Mouse (Mus musculus): Measurements from ENCODE around the gene Sox15.
"Not testable (repeated sequence)": the region's sequence is repeated elsewhere in the genome, so short reads cannot be mapped to it uniquely, and the experiment has no call there.

Gene Sox15

DNA sequence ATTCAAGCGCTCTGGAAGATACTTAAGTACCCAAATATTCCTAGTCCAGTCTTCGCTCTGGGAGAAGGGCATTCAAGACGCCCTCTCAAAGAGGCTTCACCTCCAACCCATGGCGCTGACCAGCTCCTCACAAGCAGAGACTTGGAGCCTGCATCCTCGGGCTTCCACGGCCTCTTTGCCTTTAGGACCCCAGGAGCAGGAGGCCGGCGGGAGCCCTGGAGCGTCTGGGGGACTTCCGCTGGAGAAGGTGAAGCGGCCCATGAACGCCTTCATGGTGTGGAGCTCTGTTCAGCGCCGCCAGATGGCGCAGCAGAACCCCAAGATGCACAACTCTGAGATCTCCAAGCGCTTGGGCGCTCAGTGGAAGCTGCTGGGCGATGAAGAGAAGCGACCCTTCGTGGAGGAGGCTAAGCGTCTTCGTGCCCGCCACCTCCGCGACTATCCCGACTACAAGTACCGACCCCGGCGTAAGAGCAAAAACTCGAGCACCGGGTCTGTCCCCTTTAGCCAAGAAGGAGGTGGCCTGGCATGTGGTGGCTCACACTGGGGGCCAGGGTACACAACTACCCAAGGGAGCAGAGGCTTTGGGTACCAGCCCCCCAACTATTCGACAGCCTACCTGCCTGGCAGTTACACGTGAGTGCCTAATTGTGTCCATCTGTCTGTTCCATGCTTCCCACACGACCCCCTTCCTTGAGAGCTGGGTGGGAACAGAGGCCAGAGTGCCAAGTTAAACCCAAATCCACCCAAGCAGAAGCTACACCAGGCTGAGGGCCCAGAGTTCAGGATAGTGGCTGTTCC is at the start of gene Sox15:
Gene Sox15, plus strand, starts transcription at position 51 of the 801 bp plus-strand sequence.
- DNase-seq = peak; percentile 74

- DNase-seq = peak; percentile 91
Measured at GRCm38 (mm10) chr11:69605726-69606490, 49.2 kb upstream of the Sox15 start, which contains the start of gene Atp1b2. TSS of gene Atp1b2 (minus strand) at chr11:69605942.

- no peak for DNase-seq
Measured at GRCm38 (mm10) chr11:69606491-69606795, 48.7 kb upstream of the Sox15 start.

GRCm38 (mm10) chr11:69606832-69607231 is 48.3 kb upstream of the Sox15 start:
- no peak for DNase-seq

DNA sequence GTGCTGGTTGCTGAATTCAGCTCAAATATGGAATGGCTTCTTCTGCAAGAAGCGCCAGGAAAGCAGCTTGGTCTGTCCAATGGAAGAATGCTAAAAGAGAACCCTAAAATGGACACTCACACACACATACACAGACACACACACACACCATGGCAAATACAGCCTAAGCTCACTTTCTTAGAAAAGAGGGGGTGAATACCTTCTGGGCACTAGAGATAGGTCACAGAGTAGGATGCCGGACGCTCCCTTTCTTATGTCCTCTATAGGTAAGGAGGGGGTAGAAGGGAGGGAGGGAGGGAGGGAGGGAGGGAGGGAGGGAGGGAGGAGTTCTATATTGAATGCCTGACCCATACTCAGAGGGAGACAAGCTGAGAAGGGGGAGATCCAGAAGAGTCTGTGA is 46.6 kb upstream of the Sox15 start:
- DNase-seq = no peak

DNA sequence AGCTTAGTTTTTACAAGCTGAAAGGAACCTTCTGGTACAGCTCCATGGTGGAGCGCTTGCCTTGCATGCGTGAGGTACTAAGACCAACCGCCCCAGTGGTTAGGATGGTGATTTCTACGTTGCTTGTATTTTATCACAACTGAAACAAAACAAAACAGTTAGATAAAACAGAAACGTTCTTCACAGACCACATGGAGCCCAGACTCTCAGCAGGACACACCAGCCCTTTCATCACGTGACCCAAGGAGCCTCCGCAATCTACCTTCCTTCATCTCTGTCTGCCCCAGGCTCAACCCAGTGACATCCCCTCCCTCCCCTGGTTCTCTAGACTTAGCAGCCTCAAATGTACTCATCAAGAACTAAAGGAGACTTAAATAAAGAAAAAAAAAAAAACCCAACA is 45.7 kb upstream of the Sox15 start:
- no peak for DNase-seq

- no peak for DNase-seq
Measured at GRCm38 (mm10) chr11:69610899-69611298, 44.2 kb upstream of the Sox15 start.

- peak; percentile 91 for DNase-seq
Measured at GRCm38 (mm10) chr11:69613553-69614256, 41.4 kb upstream of the Sox15 start.

DNA sequence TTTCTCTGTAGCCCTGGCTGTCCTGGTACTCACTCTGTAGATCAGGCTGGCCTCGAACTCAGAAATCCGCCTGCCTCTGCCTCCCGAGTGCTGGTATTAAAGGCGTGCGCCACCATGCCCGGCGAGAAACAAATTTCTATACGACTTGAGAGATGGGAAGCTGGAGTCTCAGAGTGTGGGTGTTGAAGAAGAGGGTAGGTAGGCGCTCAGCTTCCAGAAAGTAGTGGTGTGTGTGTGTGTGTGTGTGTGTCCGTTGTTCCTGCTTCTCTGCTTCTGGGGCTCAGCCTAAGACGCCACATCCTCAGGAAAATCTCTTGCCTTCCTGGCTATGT is 40.9 kb upstream of the Sox15 start:
- not testable (repeated sequence) for DNase-seq

DNA sequence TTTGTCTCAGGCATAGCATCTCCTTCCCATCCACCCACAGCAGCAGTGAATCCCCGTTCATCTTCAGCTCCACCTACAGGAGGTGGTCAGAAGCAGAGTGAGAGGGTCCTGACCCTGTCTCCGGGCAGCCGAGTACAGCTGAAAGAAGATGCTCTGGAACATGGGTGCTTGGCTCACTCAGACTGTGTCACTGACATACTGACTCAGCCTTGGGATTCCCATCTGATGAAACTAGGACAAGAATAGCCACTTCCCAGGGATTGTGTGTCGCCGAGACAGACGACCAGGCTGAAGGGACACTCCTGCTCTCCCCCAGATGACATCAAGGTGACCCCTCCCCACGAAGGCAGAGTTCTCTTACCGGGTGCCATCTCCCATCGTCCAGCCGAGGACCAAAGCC is 38.3 kb upstream of the Sox15 start:
- DNase-seq = no peak

- no peak for DNase-seq
Measured at GRCm38 (mm10) chr11:69617805-69618204, 37.3 kb upstream of the Sox15 start, which contains the start of gene Shbg. TSS of gene Shbg (minus strand) at chr11:69617905.

- DNase-seq = no peak
Measured at GRCm38 (mm10) chr11:69620394-69621081, 34.6 kb upstream of the Sox15 start.

GRCm38 (mm10) chr11:69621571-69622268 is 33.4 kb upstream of the Sox15 start, which contains the start of gene Sat2:
TSS of gene Sat2 (plus strand) at chr11:69622024.
- DNase-seq = peak; percentile 65

- DNase-seq = peak; percentile 73
Measured at GRCm38 (mm10) chr11:69622406-69622805, 32.7 kb upstream of the Sox15 start.

DNA sequence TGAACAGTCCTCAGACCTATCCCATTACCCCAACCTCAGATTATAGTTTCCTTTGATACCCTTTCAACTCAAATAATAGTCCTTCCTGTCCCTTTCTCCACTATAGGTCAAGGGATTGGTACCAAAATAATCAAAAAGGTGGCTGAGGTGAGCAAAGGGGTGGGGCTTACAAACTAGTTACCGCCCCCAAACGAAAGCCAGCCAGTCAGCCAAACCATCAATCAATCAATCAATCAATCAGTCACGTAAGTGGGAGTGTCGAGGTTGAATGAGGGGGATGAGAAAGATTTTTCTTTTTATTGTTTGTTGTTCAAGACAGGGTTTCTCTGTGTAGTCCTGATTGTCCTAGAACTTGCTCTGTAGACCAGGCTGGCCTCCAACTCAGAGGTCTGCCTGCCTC is 32.1 kb upstream of the Sox15 start:
- DNase-seq = no peak

- DNase-seq = not testable (repeated sequence)
Measured at GRCm38 (mm10) chr11:69624339-69624738, 30.8 kb upstream of the Sox15 start.

DNA sequence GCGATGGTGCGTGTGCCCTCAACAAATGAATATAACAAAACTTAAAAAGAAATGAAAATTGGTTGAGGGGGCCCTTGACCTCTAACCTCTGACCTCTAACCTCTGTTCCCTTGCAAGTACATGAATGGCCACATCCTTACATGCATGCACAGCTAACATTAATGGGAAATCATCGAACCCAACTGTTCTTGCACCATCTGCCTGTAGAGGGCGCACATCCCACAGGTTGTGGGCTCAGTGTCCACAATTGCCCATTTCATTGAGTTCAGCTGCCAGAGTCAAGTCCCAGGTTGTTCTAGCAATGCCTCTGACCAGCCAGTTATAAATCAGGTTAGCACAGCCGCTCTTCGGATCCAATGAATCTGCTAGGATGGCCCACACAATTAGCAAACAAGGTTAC is 26.8 kb upstream of the Sox15 start:
- peak; percentile 90 for DNase-seq

DNA sequence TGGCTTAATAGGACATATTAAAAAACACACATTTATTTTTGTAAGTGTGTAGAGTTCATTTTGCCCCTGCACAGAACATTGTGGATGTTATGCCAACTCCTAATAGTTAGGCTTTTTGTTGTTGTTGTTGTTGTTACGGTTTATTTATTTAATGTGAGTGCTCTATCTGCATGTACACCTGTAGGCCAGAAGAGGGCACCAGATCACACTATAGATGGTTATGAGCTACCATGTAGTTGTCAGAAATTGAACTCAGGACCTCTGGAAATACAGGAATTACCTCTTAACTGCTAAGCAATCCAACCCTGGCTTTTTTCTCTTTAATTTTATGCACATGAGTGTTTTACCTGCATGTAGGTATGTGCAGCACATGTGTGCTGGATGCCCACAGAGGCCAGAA is 25.3 kb upstream of the Sox15 start:
- DNase-seq = peak; percentile 62

DNA sequence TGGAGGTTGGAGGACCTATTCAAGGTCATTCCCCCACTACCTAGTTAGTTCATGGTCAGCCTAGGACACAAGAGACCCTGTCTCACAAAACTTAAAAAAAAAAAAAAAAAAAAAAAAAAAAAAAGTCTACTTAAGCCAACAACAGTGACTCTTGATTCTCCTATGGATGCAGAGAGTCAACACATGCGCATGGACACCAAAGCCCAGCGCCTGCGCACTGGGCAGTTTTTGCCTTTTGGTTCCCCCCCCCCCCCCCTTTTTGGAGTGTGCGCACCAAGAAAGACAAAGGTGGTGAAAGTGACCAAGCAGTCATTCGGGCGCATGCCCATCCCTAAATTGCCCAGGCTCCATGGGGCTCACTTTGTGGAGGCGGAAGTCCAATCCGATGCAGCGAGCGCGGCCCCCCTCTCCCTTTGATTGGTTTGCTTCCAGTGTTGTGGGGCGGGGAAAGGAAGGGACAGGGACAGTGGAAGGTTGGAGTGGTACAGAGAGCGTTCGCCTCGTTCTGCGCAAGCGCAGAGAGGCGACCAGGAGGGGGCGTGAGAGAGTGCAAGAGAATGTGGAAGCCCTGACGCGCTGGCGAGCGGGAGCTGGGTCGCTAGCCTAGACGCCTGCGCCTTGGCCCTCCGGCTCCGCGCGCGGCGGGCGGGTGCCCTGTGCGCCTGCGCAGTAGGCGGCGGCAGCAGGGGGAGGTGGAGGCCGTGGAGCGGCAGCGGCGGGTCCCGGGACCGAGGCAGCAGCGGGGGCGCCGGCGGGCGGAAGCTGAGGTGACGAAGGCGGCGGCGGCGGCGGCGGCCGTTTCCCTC is 22.6 kb upstream of the Sox15 start, which contains the start of gene Fxr2:
Gene Fxr2, plus strand, starts transcription at position 707 of the 806 bp plus-strand sequence.
- DNase-seq = peak; percentile 100

DNA sequence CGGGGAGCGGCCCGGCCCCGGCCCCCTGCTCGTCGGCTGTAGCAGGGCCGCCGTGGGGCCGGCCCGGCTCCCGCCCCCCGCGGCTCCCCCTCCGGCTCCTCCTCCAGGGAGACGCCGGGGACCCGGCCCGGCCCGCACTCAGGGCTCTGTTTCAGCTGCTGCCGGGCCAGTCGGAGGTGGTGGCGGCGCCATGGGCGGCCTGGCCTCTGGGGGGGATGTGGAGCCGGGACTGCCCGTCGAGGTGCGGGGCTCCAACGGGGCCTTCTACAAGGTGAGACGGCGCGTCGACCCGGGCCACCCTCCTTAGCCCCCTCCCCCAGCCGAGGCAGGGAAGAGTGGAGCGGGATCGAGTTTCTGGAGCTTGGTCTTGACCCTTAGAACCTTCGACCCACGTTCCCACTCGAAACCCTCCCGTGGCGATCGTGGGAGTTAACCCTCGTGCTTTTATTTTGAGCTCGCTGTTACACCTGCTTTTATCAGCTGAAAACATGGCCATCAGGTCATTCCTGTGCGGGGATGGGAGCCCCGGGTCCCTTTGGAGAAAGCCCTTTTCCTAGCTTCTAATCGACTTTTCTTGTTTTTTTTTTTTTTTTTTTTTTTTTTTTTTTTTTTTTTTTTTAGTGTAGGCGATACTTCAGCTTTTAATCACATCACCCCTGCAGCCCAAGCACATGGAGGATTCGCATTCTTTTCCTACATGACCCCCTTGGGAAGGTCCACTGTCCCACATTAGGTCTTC is 21.8 kb upstream of the Sox15 start:
- DNase-seq = peak; percentile 73

DNA sequence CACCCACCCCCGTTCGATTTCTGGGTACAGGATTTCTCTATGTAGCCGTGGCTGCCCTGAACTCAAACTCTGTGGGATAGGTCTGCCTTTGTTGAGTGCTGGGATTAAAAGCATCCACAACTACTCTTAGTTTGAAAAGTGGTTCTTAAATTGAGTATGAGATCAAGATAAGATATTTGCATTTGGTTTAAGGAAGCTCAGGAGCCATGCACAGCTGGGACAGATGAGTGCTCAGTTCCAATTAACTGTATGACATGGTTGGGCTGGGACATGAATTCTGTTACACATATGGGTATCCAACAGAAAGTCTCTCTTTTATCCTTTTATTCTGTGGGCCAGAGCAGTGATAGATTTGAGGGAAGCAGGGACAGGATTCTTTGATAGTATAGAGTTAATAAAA is 19.6 kb upstream of the Sox15 start:
- peak; percentile 16 for DNase-seq

All from cerebellum, adult 9-10 months (tissue).